18 mouse cellular contexts compared by ENCODE assay signal in genomic region chr12:25148099-25148498, GRCm38 (mm10).
"Had no signal": no experiment of that assay in that cellular context is flagged by ENCODE, and none has a peak within 500 bp of the region (broad histone marks: within the 10 kb centered on the region; RNA-seq: fewer than 3 reads in every experiment).

No protein-coding gene starts in this region.

- H3K9ac ChIP-seq: liver, embryonic 15.5 days; liver, postnatal 0 days; lung, embryonic 15.5 days; midbrain, embryonic 13.5 days; neural tube, embryonic 12.5 days; stomach, embryonic 15.5 days had no signal

- H3K4me2 ChIP-seq: liver, embryonic 15.5 days; lung, embryonic 15.5 days; midbrain, embryonic 11.5 days; midbrain, embryonic 13.5 days; neural tube, embryonic 12.5 days; stomach, embryonic 15.5 days had no signal

- H3K4me3 ChIP-seq: liver, embryonic 15.5 days; lung, embryonic 15.5 days; megakaryocyte, embryonic 14.5 days; midbrain, embryonic 13.5 days; neural tube, embryonic 12.5 days; stomach, embryonic 15.5 days had no signal

- DNase-seq: liver, postnatal 0 days; lung, adult 2 months; lung, postnatal 14 days; lung, postnatal 36 days; right cerebral cortex, postnatal 14 days; thymus, adult 2 months; thymus, postnatal 25 days; thymus, postnatal 4 days had no signal

- H3K27ac ChIP-seq: liver, embryonic 15.5 days; lung, embryonic 15.5 days; macrophage; midbrain, embryonic 13.5 days; neural tube, embryonic 12.5 days; stomach, embryonic 15.5 days; stomach, postnatal 0 days had no signal

- H3K9me3 ChIP-seq: liver, embryonic 15.5 days; lung, embryonic 15.5 days; megakaryocyte, embryonic 14.5 days; midbrain, embryonic 13.5 days; stomach, embryonic 15.5 days had no signal

- H3K36me3 ChIP-seq: liver, embryonic 15.5 days; lung, embryonic 15.5 days; midbrain, embryonic 13.5 days; neural tube, embryonic 12.5 days; stomach, embryonic 15.5 days had no signal

- H3K27me3 ChIP-seq: liver, embryonic 15.5 days; lung, embryonic 15.5 days; neural tube, embryonic 12.5 days; stomach, embryonic 15.5 days had no signal

- ATAC-seq: liver, postnatal 0 days; lung, postnatal 0 days; midbrain, embryonic 13.5 days had no signal

- H3K4me1 ChIP-seq: liver, embryonic 15.5 days; lung, embryonic 15.5 days; midbrain, embryonic 13.5 days; neural tube, embryonic 12.5 days had no signal
